ENCODE assay signal across 26 mouse cellular contexts in genomic region chr6:28583399-28583798, GRCm38 (mm10).
"Had no signal": no experiment of that assay in that cellular context is flagged by ENCODE, and none has a peak within 500 bp of the region (broad histone marks: within the 10 kb centered on the region; RNA-seq: fewer than 3 reads in every experiment).

No protein-coding gene starts in this region.

- DNase-seq: gastrocnemius, postnatal 14 days; gastrocnemius, postnatal 36 days; heart, adult 18-20 months; heart, postnatal 14 days; heart, postnatal 36 days; kidney, adult 18-20 months; kidney, adult 8-10 months; kidney, postnatal 14 days; kidney, postnatal 36 days; layer of hippocampus, adult 9-11 months; layer of hippocampus, postnatal 36 days; left cerebral cortex, postnatal 4 days had no signal

- H3K4me3 ChIP-seq: heart, embryonic 13.5 days; heart, embryonic 15.5 days; hindbrain, embryonic 13.5 days; hindbrain, embryonic 15.5 days; intestine, embryonic 15.5 days; kidney, embryonic 15.5 days; limb, embryonic 13.5 days; limb, embryonic 15.5 days; liver, embryonic 12.5 days had no signal

- H3K4me1 ChIP-seq: hindbrain, embryonic 15.5 days; intestine, embryonic 15.5 days; kidney, embryonic 15.5 days; limb, embryonic 15.5 days had no signal

- H3K4me2 ChIP-seq: heart, embryonic 11.5 days; heart, embryonic 13.5 days; heart, embryonic 15.5 days; hindbrain, embryonic 13.5 days; hindbrain, embryonic 15.5 days; intestine, embryonic 15.5 days; kidney, embryonic 15.5 days; limb, embryonic 13.5 days; limb, embryonic 15.5 days; liver, embryonic 12.5 days had no signal

- ATAC-seq: hindbrain, postnatal 0 days; intestine, embryonic 15.5 days; intestine, postnatal 0 days; liver, embryonic 12.5 days had no signal

- H3K36me3 ChIP-seq: heart, embryonic 15.5 days; hindbrain, embryonic 13.5 days; hindbrain, embryonic 15.5 days; kidney, embryonic 15.5 days; limb, embryonic 13.5 days; limb, embryonic 15.5 days; liver, embryonic 12.5 days had no signal

- H3K9me3 ChIP-seq: heart, embryonic 13.5 days; heart, embryonic 15.5 days; hindbrain, embryonic 13.5 days; hindbrain, embryonic 15.5 days; intestine, embryonic 15.5 days; kidney, embryonic 15.5 days; limb, embryonic 13.5 days; limb, embryonic 15.5 days; liver, embryonic 12.5 days had no signal

- H3K27ac ChIP-seq: heart, embryonic 13.5 days; heart, embryonic 15.5 days; hindbrain, embryonic 13.5 days; hindbrain, embryonic 15.5 days; hindbrain, postnatal 0 days; intestine, embryonic 15.5 days; kidney, embryonic 15.5 days; kidney, postnatal 0 days; limb, embryonic 13.5 days; limb, embryonic 15.5 days; liver, embryonic 12.5 days; liver, embryonic 14.5 days had no signal

- H3K27me3 ChIP-seq: heart, embryonic 13.5 days; heart, embryonic 15.5 days; hindbrain, embryonic 13.5 days; hindbrain, embryonic 15.5 days; intestine, embryonic 15.5 days; kidney, embryonic 15.5 days; limb, embryonic 13.5 days; limb, embryonic 15.5 days; liver, embryonic 12.5 days had no signal

- H3K9ac ChIP-seq: heart, embryonic 13.5 days; heart, embryonic 15.5 days; hindbrain, embryonic 13.5 days; hindbrain, embryonic 15.5 days; intestine, embryonic 15.5 days; kidney, embryonic 15.5 days; limb, embryonic 13.5 days; limb, embryonic 15.5 days; liver, embryonic 12.5 days; liver, embryonic 14.5 days had no signal
